Mouse (Mus musculus): Measurements from ENCODE around the gene Coq4. TPM values are rescaled to one million over a fixed set of nuclear protein-coding genes. Genes with fewer than 3 reads are reported as not detected.

Coq4 gene
- total and polyA plus RNA-seq, 2 experiments from 2014 or later: 35.8 to 52.0 TPM

GRCm38 (mm10) chr2:29747852-29748251, 39.4 kb upstream of the Coq4 start:
- ATAC-seq: no peak
- Histone ChIP-seq H3K4me1 (ENCODE audit: insufficient read depth, low read length) (peaks cover 3% of the 10 kb centered on the region; the same call in 1 of the 2 replicates), H3K27me3 (ENCODE audit: insufficient read depth, low read length) (peaks cover 26% of the 10 kb centered on the region; the same call in 1 of the 2 replicates), H3K4me3 (ENCODE audit: low read length) (no peak overlapping the region), H3K9ac (replicated peaks; ENCODE audit: low read length) (no peak overlapping the region), H3K9me3 (ENCODE audit: low read length) (no peaks in the 10 kb centered on the region), H3K27ac (no peak overlapping the region), H3K36me3 (ENCODE audit: insufficient read depth, low read length) (no peaks in the 10 kb centered on the region), H3K4me2 (ENCODE audit: low read depth, low read length) (peak overlapping the region; percentile 73; the same call in 1 of the 2 replicates)
- peak; percentile 53 for TF ChIP-seq CTCF (IDR thresholded peaks at IDR 0.05; ENCODE audit: low read depth)
- peak; percentile 20 for DNase-seq (ENCODE audit: low spot score)
- 61% methylated on average over 5 of the region's 5 CpGs for WGBS

GRCm38 (mm10) chr2:29748499-29748898, 38.8 kb upstream of the Coq4 start:
- Histone ChIP-seq H3K27me3 (ENCODE audit: insufficient read depth, low read length) (peaks cover 26% of the 10 kb centered on the region; the same call in 1 of the 2 replicates), H3K4me1 (ENCODE audit: insufficient read depth, low read length) (peaks cover 3% of the 10 kb centered on the region; the same call in 1 of the 2 replicates), H3K4me2 (ENCODE audit: low read depth, low read length) (no peak overlapping the region), H3K4me3 (ENCODE audit: low read length) (no peak overlapping the region), H3K9me3 (ENCODE audit: low read length) (no peaks in the 10 kb centered on the region), H3K27ac (no peak overlapping the region), H3K9ac (replicated peaks; ENCODE audit: low read length) (no peak overlapping the region), H3K36me3 (ENCODE audit: insufficient read depth, low read length) (no peaks in the 10 kb centered on the region)
- TF ChIP-seq CTCF (IDR thresholded peaks at IDR 0.05; ENCODE audit: low read depth): no peak
- ATAC-seq (no peak), DNase-seq (ENCODE audit: low spot score) (no peak)
- 78% methylated on average over 4 of the region's 4 CpGs for WGBS

- no peak for ATAC-seq
- Histone ChIP-seq H3K4me3 (ENCODE audit: low read length) (no peak within 1 kb of the TSS), H3K27me3 (ENCODE audit: insufficient read depth, low read length) (peaks cover 26% of the 10 kb centered on the region; the same call in 1 of the 2 replicates), H3K4me1 (ENCODE audit: insufficient read depth, low read length) (peaks cover 3% of the 10 kb centered on the region; the same call in 1 of the 2 replicates), H3K4me2 (ENCODE audit: low read depth, low read length) (peak within 1 kb of the TSS; percentile 29), H3K27ac (no peak within 1 kb of the TSS), H3K9me3 (ENCODE audit: low read length) (no peaks in the 10 kb centered on the region), H3K9ac (replicated peaks; ENCODE audit: low read length) (0 out of 2 replicates have a peak within 1 kb of the TSS, but pooled peaks have one; percentile 0), H3K36me3 (ENCODE audit: insufficient read depth, low read length) (no peaks in the 10 kb centered on the region)
- WGBS: 7% methylated on average over 28 of the region's 28 CpGs
- no peak for TF ChIP-seq CTCF (IDR thresholded peaks at IDR 0.05; ENCODE audit: low read depth)
- no peak for DNase-seq (ENCODE audit: low spot score)
These were observed 35.8 kb upstream of the Coq4 start, which contains the start of gene Gm13420 for GRCm38 (mm10) chr2:29751497-29751896. Gene Gm13420, minus strand, starts transcription at chr2:29751685.

- Histone ChIP-seq H3K27ac (no peak overlapping the region), H3K9ac (replicated peaks; ENCODE audit: low read length) (no peak overlapping the region), H3K4me2 (ENCODE audit: low read depth, low read length) (no peak overlapping the region), H3K4me3 (ENCODE audit: low read length) (no peak overlapping the region), H3K27me3 (ENCODE audit: insufficient read depth, low read length) (peaks cover 26% of the 10 kb centered on the region; the same call in 1 of the 2 replicates), H3K4me1 (ENCODE audit: insufficient read depth, low read length) (peaks cover 1% of the 10 kb centered on the region; the same call in 1 of the 2 replicates), H3K9me3 (ENCODE audit: low read length) (no peaks in the 10 kb centered on the region), H3K36me3 (ENCODE audit: insufficient read depth, low read length) (no peaks in the 10 kb centered on the region)
- ATAC-seq (no peak), DNase-seq (ENCODE audit: low spot score) (no peak)
- WGBS: 84% methylated on average over 5 of the region's 5 CpGs
- TF ChIP-seq CTCF (IDR thresholded peaks at IDR 0.05; ENCODE audit: low read depth): no peak
These were observed 34.9 kb upstream of the Coq4 start for GRCm38 (mm10) chr2:29752397-29752796.

- no peak overlapping the region for H3K9ac ChIP-seq (replicated peaks; ENCODE audit: low read length)
- TF ChIP-seq CTCF (IDR thresholded peaks at IDR 0.05; ENCODE audit: low read depth): no peak
- ATAC-seq (no peak), DNase-seq (ENCODE audit: low spot score) (no peak)
- no peak overlapping the region for H3K4me2 ChIP-seq (ENCODE audit: low read depth, low read length)
- H3K9me3 ChIP-seq (ENCODE audit: low read length): no peaks in the 10 kb centered on the region
- no peak overlapping the region for H3K4me3 ChIP-seq (ENCODE audit: low read length)
- H3K4me1 ChIP-seq (ENCODE audit: insufficient read depth, low read length): no peaks in the 10 kb centered on the region
- H3K27ac ChIP-seq: no peak overlapping the region
- H3K36me3 ChIP-seq (ENCODE audit: insufficient read depth, low read length): no peaks in the 10 kb centered on the region
- peaks cover 21% of the 10 kb centered on the region; the same call in 1 of the 2 replicates for H3K27me3 ChIP-seq (ENCODE audit: insufficient read depth, low read length)
These were observed 31.6 kb upstream of the Coq4 start for GRCm38 (mm10) chr2:29755693-29756092.

- Histone ChIP-seq H3K4me3 (ENCODE audit: low read length) (no peak overlapping the region), H3K4me1 (ENCODE audit: insufficient read depth, low read length) (no peaks in the 10 kb centered on the region), H3K27me3 (ENCODE audit: insufficient read depth, low read length) (no peaks in the 10 kb centered on the region), H3K4me2 (ENCODE audit: low read depth, low read length) (no peak overlapping the region), H3K36me3 (ENCODE audit: insufficient read depth, low read length) (no peaks in the 10 kb centered on the region), H3K27ac (no peak overlapping the region), H3K9me3 (ENCODE audit: low read length) (no peaks in the 10 kb centered on the region), H3K9ac (replicated peaks; ENCODE audit: low read length) (no peak overlapping the region)
- peak; percentile 79 for DNase-seq (ENCODE audit: low spot score)
- peak; percentile 92 for TF ChIP-seq CTCF (IDR thresholded peaks at IDR 0.05; ENCODE audit: low read depth)
- WGBS: 0% methylated on average over 1 of the region's 1 CpGs
- ATAC-seq: peak; percentile 79
These were observed 22.5 kb upstream of the Coq4 start for GRCm38 (mm10) chr2:29764831-29765230.

- no peak for TF ChIP-seq CTCF (IDR thresholded peaks at IDR 0.05; ENCODE audit: low read depth)
- H3K36me3 ChIP-seq (ENCODE audit: insufficient read depth, low read length): no peaks in the 10 kb centered on the region
- no peak overlapping the region for H3K27ac ChIP-seq
- no peak overlapping the region for H3K9ac ChIP-seq (replicated peaks; ENCODE audit: low read length)
- ATAC-seq (no peak), DNase-seq (ENCODE audit: low spot score) (no peak)
- no peaks in the 10 kb centered on the region for H3K9me3 ChIP-seq (ENCODE audit: low read length)
- no peaks in the 10 kb centered on the region for H3K4me1 ChIP-seq (ENCODE audit: insufficient read depth, low read length)
- H3K4me2 ChIP-seq (ENCODE audit: low read depth, low read length): no peak overlapping the region
- H3K27me3 ChIP-seq (ENCODE audit: insufficient read depth, low read length): no peaks in the 10 kb centered on the region
- 75% methylated on average over 11 of the region's 11 CpGs for WGBS
- no peak overlapping the region for H3K4me3 ChIP-seq (ENCODE audit: low read length)
These were observed 19.1 kb upstream of the Coq4 start for GRCm38 (mm10) chr2:29767976-29768709.

Data from hindbrain, postnatal 0 days (tissue).